Mouse (Mus musculus) brain, embryonic 14.5 days (tissue): Measurements from ENCODE around the gene Cisd1. TPM values are rescaled to one million over a fixed set of nuclear protein-coding genes. Genes with fewer than 3 reads are reported as not detected.

Source experiments
- DNase-seq: peaks from one replicate; pipeline ENCODE4 v3.0.0-alpha.2; 2011; ENCODE audit warnings: low read depth
- CTCF ChIP-seq: fragments of 200-500 bp; IDR thresholded peaks from 2 replicates; pipeline ENCODE4 v1.5.1; 2012; ENCODE audit warnings: inconsistent platforms, mild to moderate bottlenecking, moderate library complexity, borderline replicate concordance; ENCODE audit not compliant: insufficient read depth, insufficient read length; ENCODE audit errors: extremely low read depth
- POLR2A ChIP-seq: fragments of 200-500 bp; IDR thresholded peaks from 2 replicates; pipeline ENCODE4 v1.6.1; 2012; ENCODE audit warnings: mild to moderate bottlenecking, inconsistent platforms, borderline replicate concordance; ENCODE audit not compliant: poor library complexity, insufficient read depth, insufficient read length, severe bottlenecking; ENCODE audit errors: extremely low read depth
- polyA plus RNA-seq: library from polyadenylated mRNA; depleted of rRNA; stranded (reverse); fragments of >200 nt; gene quantifications from 2 replicates; pipeline ENCODE4 v1.2.3, GENCODE M21; 2012; rRNA removed

The Cisd1 gene
- polyA plus RNA-seq, 1 experiment = 110 TPM

DNA sequence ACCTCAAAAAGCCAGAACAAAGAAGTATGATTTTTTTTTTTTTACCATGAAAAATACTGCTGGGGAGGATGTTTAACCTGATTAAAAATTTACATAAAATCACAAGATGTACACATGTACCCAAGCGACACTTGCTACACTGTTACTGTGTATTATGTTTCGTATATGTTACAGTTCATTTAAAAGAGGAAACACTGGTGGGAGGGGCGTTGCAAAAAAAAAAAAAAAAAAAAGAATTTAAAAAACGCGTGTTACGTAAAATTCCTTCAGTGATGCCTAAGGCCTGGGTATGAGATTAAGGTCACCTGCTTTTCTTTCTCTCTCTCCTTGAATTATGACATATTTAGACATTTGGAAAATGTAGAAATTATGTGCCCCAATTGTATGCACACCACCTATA is 38.0 kb downstream of the Cisd1 start:
- TF ChIP-seq CTCF = no peak
- no peak for TF ChIP-seq POLR2A
- DNase-seq = no peak

DNA sequence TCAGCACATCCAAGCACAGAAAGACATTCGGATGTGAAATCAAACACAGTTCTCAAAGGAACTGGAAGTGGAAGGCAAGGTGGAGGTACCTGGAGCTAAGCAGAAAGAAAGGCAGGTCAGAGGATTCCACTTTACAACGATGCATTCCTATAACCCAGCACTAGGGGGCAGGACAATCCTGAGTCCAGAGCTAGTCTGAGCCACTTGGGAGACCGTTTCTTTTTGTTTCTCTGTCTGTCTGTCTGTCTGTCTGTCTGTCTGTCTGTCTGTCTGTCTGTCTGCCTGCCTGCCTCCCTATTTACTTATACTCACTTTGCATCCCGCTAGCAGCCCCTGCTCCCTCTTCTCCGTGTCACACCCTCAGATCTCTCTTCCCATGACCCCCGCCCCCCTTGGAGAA is 38.6 kb downstream of the Cisd1 start:
- DNase-seq = peak; percentile 52

DNA sequence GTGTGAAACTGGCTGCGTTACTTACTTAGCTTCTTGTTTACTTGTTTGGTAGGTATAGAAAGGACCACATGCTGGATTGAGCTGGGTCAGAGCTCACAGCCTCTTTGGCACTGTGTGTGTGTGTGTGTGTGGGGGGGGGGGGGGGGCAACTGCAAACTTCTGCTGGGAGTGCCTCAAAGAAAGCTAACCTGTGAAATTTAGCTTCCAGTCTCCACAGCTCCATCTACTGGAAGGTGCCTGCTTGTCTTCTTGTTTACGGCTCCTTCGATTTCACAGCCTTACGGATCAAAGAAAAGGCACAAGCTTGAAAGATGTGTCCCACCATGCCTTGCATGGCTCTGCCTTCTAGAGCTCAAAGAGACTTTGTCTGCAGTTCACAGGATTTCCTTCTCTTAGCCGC is 42.3 kb downstream of the Cisd1 start:
- TF ChIP-seq CTCF (peak; percentile 47; the same call in 1 of the 2 replicates), POLR2A (no peak)
- DNase-seq = peak; percentile 54

More for the DNA sequence above, 38.6 kb downstream of the Cisd1 start:
- TF ChIP-seq POLR2A = no peak
- peak; percentile 65; the same call in 1 of the 2 replicates for TF ChIP-seq CTCF

DNA sequence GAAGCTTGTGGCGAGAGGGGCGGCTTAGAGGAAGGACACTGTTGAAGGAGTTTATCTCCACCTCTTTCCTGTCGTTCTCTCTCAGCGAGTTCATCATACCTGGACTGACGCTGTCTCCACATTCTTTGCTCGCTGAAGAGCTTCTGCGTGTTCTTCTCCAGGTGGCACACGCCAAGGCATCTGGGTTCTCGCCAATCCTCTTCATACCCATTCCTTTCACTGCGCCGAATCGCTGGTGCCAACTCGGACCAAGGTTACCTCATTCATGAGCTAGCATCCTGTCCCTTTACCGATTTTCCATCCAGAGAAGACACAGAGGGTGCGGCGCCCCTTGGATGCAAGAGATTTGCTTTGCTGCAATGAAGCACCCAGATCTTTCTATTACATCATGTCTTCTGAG is 44.6 kb downstream of the Cisd1 start:
- DNase-seq = no peak
- TF ChIP-seq POLR2A (no peak), CTCF (no peak)

DNA sequence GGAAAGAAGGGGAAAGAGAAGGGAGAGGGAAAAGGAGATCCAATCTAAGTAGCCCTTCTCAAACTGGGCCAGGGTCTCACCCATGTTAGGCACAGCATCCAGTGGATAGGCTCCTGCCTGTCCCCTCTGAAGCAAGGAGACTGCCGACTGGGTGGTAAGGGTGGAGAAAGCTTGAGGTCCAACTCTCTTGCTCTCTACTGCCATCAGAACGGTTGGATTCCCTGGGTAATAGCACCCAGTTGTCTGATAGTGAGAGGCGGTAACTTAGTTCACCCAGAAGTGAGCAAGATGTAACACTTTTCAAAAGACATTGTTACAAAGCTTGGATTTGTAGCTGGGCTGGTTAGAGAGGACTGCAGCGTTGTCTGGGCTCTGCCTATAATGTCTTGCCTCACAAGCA is 51.5 kb downstream of the Cisd1 start:
- TF ChIP-seq CTCF (peak; percentile 3; the same call in 1 of the 2 replicates), POLR2A (no peak)
- DNase-seq = no peak

DNA sequence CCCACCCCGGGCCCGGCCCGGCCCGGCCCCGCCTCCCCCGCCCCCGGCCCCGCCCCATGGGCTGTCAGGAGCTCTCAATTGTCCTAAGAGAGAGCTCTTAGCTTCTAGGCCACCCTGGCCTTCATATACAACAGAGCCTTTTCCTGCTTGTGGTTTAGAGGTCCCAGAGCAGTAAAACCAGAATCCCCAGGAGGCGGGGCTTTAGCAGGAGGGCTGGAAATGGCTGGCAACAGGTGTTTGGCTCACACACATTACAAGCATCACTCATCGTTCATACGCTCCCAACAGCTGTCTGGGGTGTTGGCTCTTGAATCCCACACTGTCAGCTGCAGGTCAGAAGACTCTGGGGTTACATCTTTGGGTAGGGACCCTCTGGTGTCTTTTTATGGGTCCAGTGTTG is 52.5 kb downstream of the Cisd1 start:
- TF ChIP-seq CTCF (no peak), POLR2A (no peak)
- no peak for DNase-seq

DNA sequence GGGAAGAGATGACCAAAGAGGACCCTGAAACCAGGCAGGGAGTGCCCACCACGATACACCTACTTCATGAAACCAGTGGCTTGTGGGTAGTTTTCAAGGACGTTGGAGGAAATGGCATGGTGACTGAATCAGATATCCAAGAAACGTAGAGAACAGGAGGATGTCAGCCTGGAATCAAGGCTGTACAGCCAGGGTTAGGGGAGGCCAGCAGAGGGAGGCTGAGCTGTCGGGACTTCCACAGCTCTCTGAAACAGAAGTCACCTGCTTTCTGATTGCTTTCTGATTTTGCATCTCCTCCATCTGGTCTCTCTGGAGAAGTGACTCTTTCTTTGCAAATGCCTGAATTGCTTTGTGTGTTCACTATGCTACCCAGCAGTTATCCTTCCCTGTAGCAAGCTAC is 53.0 kb downstream of the Cisd1 start:
- no peak for TF ChIP-seq CTCF
- no peak for TF ChIP-seq POLR2A
- DNase-seq = no peak

DNA sequence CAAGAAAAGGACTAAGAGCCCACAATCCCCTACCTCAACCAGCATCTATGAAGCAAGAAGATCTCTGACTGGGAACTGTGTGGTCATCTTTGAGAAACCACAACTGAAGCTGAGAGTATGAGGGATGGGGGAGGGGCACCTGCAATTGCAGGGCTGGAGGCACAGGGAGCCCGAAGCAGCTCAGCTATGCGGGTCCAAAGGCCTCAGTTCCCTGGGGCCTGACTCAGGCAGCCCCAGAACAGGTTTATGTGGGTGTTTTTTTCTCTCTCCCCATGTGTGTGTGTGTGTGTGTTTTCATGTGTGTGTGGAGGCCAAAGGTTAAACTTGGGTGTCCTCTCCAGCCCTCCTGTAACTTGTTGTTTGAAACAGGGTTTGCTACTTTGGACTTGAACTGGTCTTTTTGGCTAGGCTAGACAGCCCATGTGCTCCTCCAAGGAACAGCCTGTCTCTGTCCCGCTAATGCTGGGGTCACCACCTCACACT is 53.5 kb downstream of the Cisd1 start:
- no peak for TF ChIP-seq POLR2A
- no peak for TF ChIP-seq CTCF
- no peak for DNase-seq

DNA sequence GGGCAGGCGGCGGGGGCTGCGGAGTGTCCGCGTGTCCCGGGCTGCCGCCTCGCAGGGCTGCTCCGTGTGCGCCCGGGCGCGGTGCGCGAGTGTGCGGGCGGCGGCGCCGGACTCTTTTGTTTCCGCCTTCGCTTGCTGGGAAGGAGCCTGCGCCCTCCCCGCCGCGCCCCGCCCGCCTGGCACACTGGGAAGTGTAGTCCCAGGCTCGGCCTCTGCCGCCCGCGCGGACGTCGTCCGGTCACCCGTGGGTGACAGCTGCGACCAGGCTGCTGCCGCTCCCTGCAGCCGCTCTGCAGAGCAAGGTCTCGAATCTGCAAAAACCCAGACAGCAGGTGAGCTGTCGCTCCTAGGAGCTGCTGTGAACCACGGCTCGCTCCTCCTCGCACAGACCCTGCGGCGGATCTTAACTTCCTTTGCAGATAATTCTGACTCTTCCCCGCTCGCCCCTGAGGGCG is 59.6 kb downstream of the Cisd1 start, which contains the start of gene Ube2d1:
Ube2d1 (minus strand) TSS at position 137 of the 455 bp plus-strand sequence.
- TF ChIP-seq CTCF (no peak), POLR2A (peak; percentile 99)
- peak; percentile 95 for DNase-seq

DNA sequence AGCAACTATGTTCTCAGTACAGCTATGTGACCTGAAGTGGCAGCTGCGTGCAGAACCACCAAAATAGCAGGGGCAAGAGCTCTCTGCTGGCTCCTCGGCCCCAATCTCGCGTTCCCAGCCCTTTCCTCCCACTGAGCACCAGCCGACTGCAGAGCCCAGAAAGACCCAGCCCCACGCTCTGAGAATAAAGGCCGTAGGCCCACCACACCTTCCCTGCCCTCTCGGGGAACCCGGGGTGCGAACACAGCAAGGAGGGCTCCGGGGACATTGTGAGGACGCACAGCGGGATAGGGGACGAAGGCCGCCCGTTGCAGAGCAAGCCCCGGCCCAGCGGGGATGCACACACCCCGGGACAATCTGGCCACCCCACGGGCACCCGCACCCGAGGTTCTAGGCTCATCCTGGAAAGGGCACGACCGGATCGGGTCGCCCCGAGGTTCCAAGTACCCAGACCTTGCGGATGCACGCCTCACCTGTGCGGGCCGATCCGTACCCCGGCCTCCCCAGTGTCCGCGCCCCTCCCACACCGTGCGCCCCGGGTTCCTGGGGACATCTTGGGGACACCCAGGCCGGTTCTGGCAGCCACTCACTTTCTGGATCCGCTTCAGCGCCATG is 60.1 kb downstream of the Cisd1 start:
- no peak for TF ChIP-seq CTCF
- TF ChIP-seq POLR2A = no peak
- DNase-seq = peak; percentile 74

DNA sequence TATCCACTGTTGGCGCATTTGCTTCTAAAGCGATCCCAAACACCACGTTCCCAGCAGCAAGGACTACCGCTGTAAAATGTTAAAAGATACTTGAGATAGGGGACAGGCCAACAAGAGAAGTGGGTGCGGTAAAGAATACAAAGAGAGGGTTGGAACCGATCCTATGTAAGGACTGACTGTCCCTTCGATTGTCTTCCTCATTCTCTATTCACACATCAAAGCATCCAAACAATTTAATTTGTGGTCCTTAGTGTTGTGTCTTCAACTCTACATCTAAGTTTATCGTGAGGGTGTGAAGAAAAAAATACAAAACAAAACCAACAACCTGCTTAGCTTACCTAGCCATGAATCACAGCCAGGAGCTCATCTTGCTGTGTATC is 60.6 kb downstream of the Cisd1 start:
- TF ChIP-seq POLR2A (no peak), CTCF (no peak)
- DNase-seq = no peak

Other genes with a start within 250 kb of the Cisd1 start
- gene Bicc1, start 185.3 kb downstream of the Cisd1 start, polyA plus RNA-seq = 4.1 and 6.9 TPM in 2 replicates
- gene Tfam, start 106.7 kb downstream of the Cisd1 start, polyA plus RNA-seq = 19.2 and 20.4 TPM in 2 replicates
- gene Ube2d1, start 59.7 kb downstream of the Cisd1 start, polyA plus RNA-seq = 239 and 272 TPM in 2 replicates
- 15.6 and 20.5 TPM in 2 replicates for gene Ipmk, start 2.8 kb upstream of the Cisd1 start, polyA plus RNA-seq